Mouse (Mus musculus) kidney, embryonic 15.5 days (tissue): ENCODE results near the gene Gng4. TPM values are rescaled to one million over a fixed set of nuclear protein-coding genes. Genes with fewer than 3 reads are reported as not detected.
"Not testable (repeated sequence)": the region's sequence is repeated elsewhere in the genome, so short reads cannot be mapped to it uniquely, and the experiment has no call there.

Experiments
- ATAC-seq: fragments of 200-750 bp; cut with Nextera tagmentation; replicated peaks from 2 replicates; pipeline ENCODE4 v1.8.0; 2017; ENCODE audit warnings: moderate TSS enrichment; ENCODE audit not compliant: low FRiP score
- H3K27ac ChIP-seq: fragments of 300-500 bp; sonication (generic); 2 replicates; pipeline ENCODE4 v1.5.1; 2015; ENCODE audit warnings: mild to moderate bottlenecking, inconsistent platforms
- H3K27me3 ChIP-seq: fragments of 300-500 bp; sonication (generic); 2 replicates; pipeline ENCODE4 v1.6.1; 2015; ENCODE audit warnings: inconsistent platforms
- H3K36me3 ChIP-seq: fragments of 300-500 bp; sonication (generic); 2 replicates; pipeline ENCODE4 v1.6.1; 2015; ENCODE audit warnings: inconsistent platforms
- H3K4me1 ChIP-seq: fragments of 300-500 bp; sonication (generic); 2 replicates; pipeline ENCODE4 v1.6.1; 2015; ENCODE audit warnings: inconsistent platforms
- H3K4me2 ChIP-seq: fragments of 300-500 bp; sonication (generic); 2 replicates; pipeline ENCODE4 v1.6.1; 2015; ENCODE audit warnings: moderate library complexity, mild to moderate bottlenecking, inconsistent platforms
- H3K4me3 ChIP-seq: fragments of 300-500 bp; sonication (generic); replicated peaks from 2 replicates; pipeline ENCODE4 v1.5.1; 2015; ENCODE audit warnings: mild to moderate bottlenecking, inconsistent platforms
- H3K9ac ChIP-seq: fragments of 300-500 bp; sonication (generic); 2 replicates; pipeline ENCODE4 v1.6.1; 2015; ENCODE audit warnings: mild to moderate bottlenecking, inconsistent platforms
- H3K9me3 ChIP-seq: fragments of 300-500 bp; sonication (generic); replicated peaks from 2 replicates; pipeline ENCODE4 v1.6.1; 2016; ENCODE audit warnings: inconsistent platforms
- WGBS: fragments of 180-500 bp; shearing (Covaris S2); methylation state at CpG from one replicate; pipeline ENCODE4 v1.1.7; 2015; ENCODE audit warnings: mixed read lengths; 5-methylcytosine and 5-hydroxymethylcytosine counted together
- polyA plus RNA-seq: library from polyadenylated mRNA; unstranded; fragments of >200 nt; fragmentation: Nextera tagmentation; extraction: Ambion mirVana; gene quantifications from 2 replicates; pipeline ENCODE4 v1.2.1, GENCODE M21; 2015

Gene Gng4
- polyA plus RNA-seq, 1 experiment from 2014 or later: 1.4 TPM

GRCm38 (mm10) chr13:13784981-13785783 is 1.3 kb downstream of the Gng4 start:
- WGBS: 1% methylated on average over 30 of the region's 30 CpGs
- Histone ChIP-seq H3K27me3 (peaks cover 49% of the 10 kb centered on the region), H3K4me2 (peak overlapping the region; percentile 99), H3K4me3 (peak overlapping the region; percentile 58), H3K27ac (no peak overlapping the region), H3K36me3 (no peaks in the 10 kb centered on the region), H3K4me1 (peaks cover 22% of the 10 kb centered on the region), H3K9ac (no peak overlapping the region), H3K9me3 (no peaks in the 10 kb centered on the region)
- peak; percentile 78 for ATAC-seq

- no peak for ATAC-seq
- no peaks in the 10 kb centered on the region for H3K36me3 ChIP-seq
- H3K4me3 ChIP-seq: no peak overlapping the region
- H3K9me3 ChIP-seq: no peaks in the 10 kb centered on the region
- WGBS: 85% methylated on average over 6 of the region's 6 CpGs
- no peak overlapping the region for H3K9ac ChIP-seq
- H3K27ac ChIP-seq: no peak overlapping the region
- peaks cover 42% of the 10 kb centered on the region for H3K27me3 ChIP-seq
- H3K4me1 ChIP-seq: peaks cover 22% of the 10 kb centered on the region
- H3K4me2 ChIP-seq: no peak overlapping the region
Observed at GRCm38 (mm10) chr13:13786971-13787370, 3.1 kb downstream of the Gng4 start.

GRCm38 (mm10) chr13:13788070-13788469 is 4.2 kb downstream of the Gng4 start:
- Histone ChIP-seq H3K9me3 (no peaks in the 10 kb centered on the region), H3K27me3 (peaks cover 33% of the 10 kb centered on the region), H3K36me3 (no peaks in the 10 kb centered on the region), H3K27ac (no peak overlapping the region), H3K4me3 (no peak overlapping the region), H3K4me2 (no peak overlapping the region), H3K4me1 (peaks cover 22% of the 10 kb centered on the region), H3K9ac (no peak overlapping the region)
- no peak for ATAC-seq
- 89% methylated on average over 4 of the region's 4 CpGs for WGBS

- Histone ChIP-seq H3K27me3 (no peaks in the 10 kb centered on the region), H3K4me3 (no peak overlapping the region), H3K27ac (no peak overlapping the region), H3K4me1 (no peaks in the 10 kb centered on the region), H3K4me2 (no peak overlapping the region), H3K9me3 (no peaks in the 10 kb centered on the region), H3K9ac (no peak overlapping the region), H3K36me3 (no peaks in the 10 kb centered on the region)
- no peak for ATAC-seq
- WGBS: 93% methylated on average over 3 of the region's 3 CpGs
Observed at GRCm38 (mm10) chr13:13791981-13792380, 8.1 kb downstream of the Gng4 start.

GRCm38 (mm10) chr13:13795166-13795832 is 11.4 kb downstream of the Gng4 start:
- H3K36me3 ChIP-seq: no peaks in the 10 kb centered on the region
- WGBS: 35% methylated on average over 5 of the region's 5 CpGs

GRCm38 (mm10) chr13:13796082-13796481 is 12.2 kb downstream of the Gng4 start:
- Histone ChIP-seq H3K27ac (no peak overlapping the region), H3K4me3 (no peak overlapping the region), H3K27me3 (no peaks in the 10 kb centered on the region), H3K4me2 (no peak overlapping the region), H3K4me1 (no peaks in the 10 kb centered on the region), H3K9ac (no peak overlapping the region), H3K36me3 (no peaks in the 10 kb centered on the region), H3K9me3 (no peaks in the 10 kb centered on the region)
- ATAC-seq: no peak
- 82% methylated on average over 1 of the region's 1 CpGs for WGBS

More at GRCm38 (mm10) chr13:13795166-13795832, 11.4 kb downstream of the Gng4 start:
- ATAC-seq: no peak
- Histone ChIP-seq H3K4me2 (no peak overlapping the region), H3K9ac (no peak overlapping the region), H3K9me3 (no peaks in the 10 kb centered on the region), H3K27ac (no peak overlapping the region), H3K27me3 (no peaks in the 10 kb centered on the region), H3K4me3 (no peak overlapping the region), H3K4me1 (no peaks in the 10 kb centered on the region)

- H3K4me1 ChIP-seq, H3K27ac ChIP-seq, H3K9me3 ChIP-seq, H3K27me3 ChIP-seq, H3K4me3 ChIP-seq, H3K9ac ChIP-seq, H3K36me3 ChIP-seq, H3K4me2 ChIP-seq, ATAC-seq: not testable (repeated sequence)
- 92% methylated on average over 12 of the region's 12 CpGs for WGBS
Observed at GRCm38 (mm10) chr13:13797816-13798215, 14.0 kb downstream of the Gng4 start.

GRCm38 (mm10) chr13:13798775-13799174 is 14.9 kb downstream of the Gng4 start:
- no peak overlapping the region for H3K4me2 ChIP-seq
- H3K9ac ChIP-seq: no peak overlapping the region
- 86% methylated on average over 8 of the region's 8 CpGs for WGBS
- ATAC-seq: no peak
- H3K9me3 ChIP-seq: no peaks in the 10 kb centered on the region
- no peaks in the 10 kb centered on the region for H3K4me1 ChIP-seq
- no peak overlapping the region for H3K27ac ChIP-seq
- no peaks in the 10 kb centered on the region for H3K36me3 ChIP-seq
- no peak overlapping the region for H3K4me3 ChIP-seq
- H3K27me3 ChIP-seq: no peaks in the 10 kb centered on the region

GRCm38 (mm10) chr13:13808337-13809132 is 24.7 kb downstream of the Gng4 start:
- no peaks in the 10 kb centered on the region for H3K27me3 ChIP-seq
- H3K27ac ChIP-seq: no peak overlapping the region
- H3K9me3 ChIP-seq: no peaks in the 10 kb centered on the region
- no peaks in the 10 kb centered on the region for H3K4me1 ChIP-seq
- 20% methylated on average over 11 of the region's 11 CpGs for WGBS
- no peak overlapping the region for H3K9ac ChIP-seq
- H3K4me2 ChIP-seq: no peak overlapping the region
- no peak for ATAC-seq
- H3K4me3 ChIP-seq: no peak overlapping the region
- H3K36me3 ChIP-seq: no peaks in the 10 kb centered on the region

GRCm38 (mm10) chr13:13810885-13811284 is 27.0 kb downstream of the Gng4 start:
- 86% methylated on average over 7 of the region's 7 CpGs for whole genome bisulfite sequencing
- no peaks in the 10 kb centered on the region for H3K4me1 ChIP-seq
- ATAC-seq: no peak
- no peak overlapping the region for H3K4me2 ChIP-seq
- H3K36me3 ChIP-seq: no peaks in the 10 kb centered on the region
- no peak overlapping the region for H3K4me3 ChIP-seq
- H3K27ac ChIP-seq: no peak overlapping the region
- no peak overlapping the region for H3K9ac ChIP-seq
- H3K27me3 ChIP-seq: no peaks in the 10 kb centered on the region
- H3K9me3 ChIP-seq: no peaks in the 10 kb centered on the region

GRCm38 (mm10) chr13:13818696-13819095 is 34.8 kb downstream of the Gng4 start:
- ATAC-seq: no peak
- H3K4me2 ChIP-seq: no peak overlapping the region
- H3K36me3 ChIP-seq: no peaks in the 10 kb centered on the region
- H3K4me1 ChIP-seq: no peaks in the 10 kb centered on the region
- no peak overlapping the region for H3K9ac ChIP-seq
- no peaks in the 10 kb centered on the region for H3K9me3 ChIP-seq
- 86% methylated on average over 3 of the region's 3 CpGs for WGBS
- no peak overlapping the region for H3K4me3 ChIP-seq
- H3K27me3 ChIP-seq: no peaks in the 10 kb centered on the region
- H3K27ac ChIP-seq: no peak overlapping the region
